Mouse (Mus musculus) intestine, postnatal 0 days (tissue): ENCODE measurements at regions not wholly inside any gene's neighbourhood (a gene's known extent, or its start where the extent isn't known, plus 50 kb on each side); places are given as distances from the start of the nearest gene placed in this dataset.

Experiments
- ATAC-seq: fragments of 200-750 bp; cut with Nextera tagmentation; 2 replicates; pipeline ENCODE4 v1.8.0; 2017; ENCODE audit warnings: mild to moderate bottlenecking, moderate TSS enrichment, moderate library complexity
- H3K27ac ChIP-seq: fragments of 300-500 bp; sonication (generic); 2 replicates; pipeline ENCODE4 v1.5.1; 2014; ENCODE audit warnings: mild to moderate bottlenecking, low read depth, low read length, moderate library complexity
- H3K27me3 ChIP-seq: fragments of 300-500 bp; sonication (generic); replicated peaks from 2 replicates; pipeline ENCODE4 v1.6.1; 2014; ENCODE audit warnings: low read length, mixed read lengths; ENCODE audit not compliant: control insufficient read depth, insufficient read depth
- H3K36me3 ChIP-seq: fragments of 300-500 bp; sonication (generic); 2 replicates; pipeline ENCODE4 v1.6.1; 2014; ENCODE audit warnings: mild to moderate bottlenecking, moderate library complexity; ENCODE audit not compliant: control insufficient read depth, insufficient read depth
- H3K4me1 ChIP-seq: fragments of 300-500 bp; sonication (generic); replicated peaks from 2 replicates; pipeline ENCODE4 v1.6.1; 2014; ENCODE audit warnings: antibody characterized with exemption, low read length, mixed read lengths; ENCODE audit not compliant: control insufficient read depth, insufficient read depth
- H3K4me2 ChIP-seq: fragments of 300-500 bp; sonication (generic); replicated peaks from 2 replicates; pipeline ENCODE4 v1.6.1; 2014; ENCODE audit warnings: low read depth, mild to moderate bottlenecking, moderate library complexity
- H3K4me3 ChIP-seq: fragments of 300-500 bp; sonication (generic); 2 replicates; pipeline ENCODE4 v1.5.1; 2014; ENCODE audit warnings: low read depth, low read length
- H3K9ac ChIP-seq: fragments of 300-500 bp; sonication (generic); 2 replicates; pipeline ENCODE4 v1.6.1; 2014; ENCODE audit warnings: mild to moderate bottlenecking, low read depth, low read length
- H3K9me3 ChIP-seq: fragments of 300-500 bp; sonication (generic); 2 replicates; pipeline ENCODE4 v1.6.1; 2016; ENCODE audit warnings: mixed run types; ENCODE audit not compliant: control insufficient read depth
- CTCF ChIP-seq: sonication (generic); IDR thresholded peaks from 2 replicates; pipeline ENCODE4 v1.5.1; 2016; ENCODE audit warnings: low read depth, mild to moderate bottlenecking, control low read depth, antibody characterized with exemption, moderate library complexity
- WGBS: fragments of 180-500 bp; shearing (Covaris S2); extraction: QIAGEN DNeasy Blood & Tissue Kit; methylation state at CpG from one replicate; pipeline ENCODE4 v1.1.7; 2014; 5-methylcytosine and 5-hydroxymethylcytosine counted together

DNA sequence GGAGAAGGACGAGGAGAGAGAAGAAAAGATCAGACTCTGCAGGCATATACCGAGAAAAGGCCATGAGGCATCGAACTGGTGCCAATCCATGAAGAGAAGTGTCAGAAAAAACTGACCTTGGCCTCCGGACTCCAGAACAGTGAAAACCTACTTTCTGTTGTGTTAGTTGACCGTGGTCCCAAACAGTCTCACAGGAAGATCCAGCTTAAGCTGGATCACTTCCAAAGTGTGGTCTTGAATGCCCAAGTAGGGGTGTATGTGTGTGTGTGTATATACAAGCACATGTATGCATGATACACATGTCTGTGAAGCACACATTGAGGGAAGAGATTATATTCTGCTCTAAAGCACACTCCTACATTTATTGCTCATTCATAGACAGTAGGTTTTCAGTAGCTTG is 93.3 kb upstream of the Ankrd55 start:
- no peak overlapping the region for H3K4me3 ChIP-seq
- no peaks in the 10 kb centered on the region for H3K36me3 ChIP-seq
- H3K9ac ChIP-seq = no peak overlapping the region
- no peaks in the 10 kb centered on the region for H3K27me3 ChIP-seq
- no peak for ATAC-seq
- no peak for TF ChIP-seq CTCF
- WGBS = 92% methylated on average over 5 of the region's 5 CpGs
- H3K4me1 ChIP-seq = 0 out of 2 replicates have a peak, but pooled peaks cover 6% of the 10 kb centered on the region
- H3K27ac ChIP-seq = no peak overlapping the region
- no peak overlapping the region for H3K4me2 ChIP-seq
- no peaks in the 10 kb centered on the region for H3K9me3 ChIP-seq

DNA sequence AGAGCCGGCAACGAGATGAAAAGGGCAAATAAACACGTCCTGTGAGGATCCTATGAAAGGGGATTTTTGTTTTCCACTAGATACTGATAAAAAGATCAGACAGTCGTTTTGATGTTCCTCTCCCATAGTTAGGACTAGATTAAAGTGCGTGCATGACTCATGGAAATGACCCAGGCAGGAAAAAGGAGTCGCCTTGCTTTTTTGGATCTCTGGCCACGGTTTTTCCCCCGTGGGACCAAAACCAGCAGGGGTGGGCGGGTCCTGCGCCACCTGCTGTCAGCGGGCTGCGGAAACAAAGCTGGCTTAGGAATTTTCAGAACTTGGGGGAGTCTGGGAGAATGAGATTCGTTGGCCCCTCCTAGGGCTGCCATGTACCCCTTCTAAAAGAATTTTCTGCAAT is 91.5 kb upstream of the Ankrd55 start:
- Histone ChIP-seq H3K9ac (no peak overlapping the region), H3K4me2 (peak overlapping the region; percentile 52), H3K4me1 (0 out of 2 replicates have a peak, but pooled peaks cover 6% of the 10 kb centered on the region), H3K27ac (no peak overlapping the region; the same call in 1 of the 2 replicates), H3K9me3 (no peaks in the 10 kb centered on the region), H3K27me3 (no peaks in the 10 kb centered on the region), H3K36me3 (no peaks in the 10 kb centered on the region), H3K4me3 (no peak overlapping the region; the same call in 1 of the 2 replicates)
- WGBS = 6% methylated on average over 13 of the region's 13 CpGs
- no peak for ATAC-seq
- TF ChIP-seq CTCF = peak; percentile 82

DNA sequence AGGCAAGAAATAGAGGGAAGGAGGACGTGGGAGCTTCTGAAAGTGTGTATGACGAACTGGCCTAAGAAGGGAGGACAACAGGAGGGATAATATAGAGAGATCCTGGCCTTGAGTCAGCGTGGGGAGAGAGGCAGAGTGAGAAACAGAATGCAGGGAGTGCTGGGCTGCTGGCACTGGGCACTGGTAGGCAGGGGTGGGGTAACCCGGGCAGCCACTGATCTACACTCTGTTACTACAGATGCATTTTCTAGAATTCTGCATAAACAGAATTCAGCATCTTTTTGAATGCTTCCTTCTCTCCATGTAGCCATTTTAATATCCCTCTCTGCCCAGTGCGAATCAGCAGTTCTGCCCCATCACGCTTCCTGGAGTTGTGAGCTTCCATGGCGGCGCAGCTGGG is 84.5 kb upstream of the Ankrd55 start:
- Histone ChIP-seq H3K27me3 (no peaks in the 10 kb centered on the region), H3K27ac (no peak overlapping the region), H3K9ac (no peak overlapping the region), H3K9me3 (no peaks in the 10 kb centered on the region), H3K4me1 (no peaks in the 10 kb centered on the region), H3K36me3 (no peaks in the 10 kb centered on the region), H3K4me2 (no peak overlapping the region), H3K4me3 (no peak overlapping the region)
- no peak for TF ChIP-seq CTCF
- no peak for ATAC-seq
- WGBS = 84% methylated on average over 8 of the region's 8 CpGs

DNA sequence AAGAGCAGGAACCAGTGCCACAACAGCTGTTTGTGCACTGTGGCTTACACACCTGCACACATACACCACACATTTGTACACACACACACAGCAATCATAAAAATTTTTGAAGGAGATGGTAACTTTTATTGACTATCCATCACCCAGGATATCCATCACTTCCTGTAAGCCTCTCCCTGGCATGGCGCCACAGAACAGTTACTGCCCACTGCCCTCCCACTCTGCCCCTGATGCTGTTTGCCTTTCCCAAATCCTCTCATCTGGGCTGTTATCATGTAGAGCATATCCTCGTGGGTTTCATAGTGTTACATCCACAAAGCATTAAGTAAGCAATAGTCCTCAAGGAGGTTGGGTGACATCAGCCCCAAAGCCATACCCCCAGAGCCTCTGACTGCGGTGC is 84.0 kb upstream of the Ankrd55 start:
- Histone ChIP-seq H3K36me3 (no peaks in the 10 kb centered on the region), H3K4me3 (no peak overlapping the region), H3K27me3 (no peaks in the 10 kb centered on the region), H3K27ac (no peak overlapping the region), H3K4me2 (no peak overlapping the region), H3K9me3 (no peaks in the 10 kb centered on the region), H3K4me1 (no peaks in the 10 kb centered on the region), H3K9ac (no peak overlapping the region)
- no peak for ATAC-seq
- TF ChIP-seq CTCF = no peak
- WGBS = 63% methylated on average over 3 of the region's 3 CpGs

DNA sequence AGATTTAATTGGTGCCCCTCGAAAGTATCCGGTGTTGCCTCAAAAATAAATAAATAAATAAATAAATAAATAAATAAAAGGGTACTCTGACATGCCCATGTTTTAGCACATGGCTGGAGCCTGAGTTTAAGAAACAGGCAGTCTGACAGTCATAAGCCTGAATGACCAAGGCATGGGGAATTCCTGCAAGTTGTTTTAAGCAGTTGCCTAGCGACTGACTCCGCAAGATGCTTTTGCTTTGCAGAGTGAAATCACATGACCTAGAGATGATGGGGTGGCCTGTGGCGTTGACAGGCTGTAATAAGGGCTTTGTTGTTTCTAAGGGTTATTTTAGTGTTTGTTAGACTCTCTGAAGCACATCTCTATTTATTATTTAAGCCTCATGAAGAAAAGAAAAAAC is 83.4 kb upstream of the Ankrd55 start:
- TF ChIP-seq CTCF = no peak
- H3K4me1 ChIP-seq = no peaks in the 10 kb centered on the region
- H3K4me2 ChIP-seq = no peak overlapping the region
- no peak overlapping the region for H3K4me3 ChIP-seq
- H3K36me3 ChIP-seq = no peaks in the 10 kb centered on the region
- no peak overlapping the region for H3K9ac ChIP-seq
- no peak for ATAC-seq
- H3K27me3 ChIP-seq = no peaks in the 10 kb centered on the region
- 79% methylated on average over 5 of the region's 5 CpGs for WGBS
- no peak overlapping the region for H3K27ac ChIP-seq
- no peaks in the 10 kb centered on the region for H3K9me3 ChIP-seq

DNA sequence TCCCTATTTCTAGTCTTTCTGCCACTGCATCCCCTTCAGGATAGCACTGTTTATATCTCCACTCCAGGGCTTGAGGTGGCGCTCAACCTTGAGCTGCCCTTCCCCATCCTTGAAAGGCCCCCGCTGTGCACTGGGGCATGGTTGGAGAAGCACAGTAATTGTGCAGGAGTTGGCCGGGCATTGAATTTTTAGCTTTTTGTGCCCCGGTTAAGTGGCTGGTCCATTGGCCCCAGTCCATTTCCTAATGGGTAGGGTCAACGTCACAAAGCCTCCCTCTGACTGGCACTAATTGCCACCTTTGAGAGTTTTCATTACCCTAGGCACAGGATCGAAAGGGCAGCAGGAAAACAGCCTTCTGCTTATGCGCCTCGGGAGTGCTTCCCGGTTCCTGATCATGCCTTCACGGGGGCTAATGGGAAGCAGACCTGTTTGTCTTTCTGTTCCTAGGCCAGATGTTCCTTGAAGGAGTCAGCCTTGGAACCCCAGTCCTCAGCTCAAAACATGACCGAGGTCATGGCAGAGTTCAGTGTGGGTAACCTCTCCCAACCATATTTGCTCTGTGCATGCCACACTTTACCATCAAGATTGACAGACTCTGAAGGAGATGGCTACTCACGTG is 80.5 kb upstream of the Ankrd55 start:
- no peak overlapping the region for H3K9ac ChIP-seq
- no peak overlapping the region for H3K4me2 ChIP-seq
- no peaks in the 10 kb centered on the region for H3K9me3 ChIP-seq
- H3K27ac ChIP-seq = no peak overlapping the region
- H3K4me3 ChIP-seq = no peak overlapping the region
- WGBS = 85% methylated on average over 12 of the region's 12 CpGs
- H3K36me3 ChIP-seq = no peaks in the 10 kb centered on the region
- TF ChIP-seq CTCF = no peak
- ATAC-seq = no peak
- H3K4me1 ChIP-seq = no peaks in the 10 kb centered on the region
- no peaks in the 10 kb centered on the region for H3K27me3 ChIP-seq

DNA sequence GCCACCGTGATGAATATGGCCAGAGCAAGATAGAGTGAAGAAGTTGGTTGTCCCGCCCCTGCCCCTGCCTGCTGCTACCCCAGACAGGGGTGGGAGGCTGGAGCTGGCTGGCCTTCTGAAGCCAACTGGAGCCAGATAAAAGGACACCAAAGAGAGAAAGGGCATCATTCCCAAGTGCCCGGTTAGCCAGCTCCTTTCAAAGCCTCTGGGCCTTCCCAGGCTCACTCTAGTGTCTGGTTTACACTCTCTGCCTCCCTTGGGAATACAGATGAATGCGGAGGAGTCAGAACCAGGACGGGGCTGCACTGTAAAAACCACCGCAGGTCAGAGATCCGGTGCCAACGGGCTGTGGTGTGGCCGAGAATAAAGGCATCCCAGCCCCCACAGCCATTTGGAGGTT is 76.4 kb upstream of the Ankrd55 start:
- H3K9me3 ChIP-seq = no peaks in the 10 kb centered on the region
- H3K4me1 ChIP-seq = no peaks in the 10 kb centered on the region
- no peaks in the 10 kb centered on the region for H3K36me3 ChIP-seq
- WGBS = 76% methylated on average over 9 of the region's 9 CpGs
- ATAC-seq = no peak
- no peak for TF ChIP-seq CTCF
- no peak overlapping the region for H3K9ac ChIP-seq
- no peak overlapping the region for H3K27ac ChIP-seq
- no peak overlapping the region for H3K4me2 ChIP-seq
- no peak overlapping the region for H3K4me3 ChIP-seq
- H3K27me3 ChIP-seq = no peaks in the 10 kb centered on the region
